Mouse (Mus musculus): Measurements from ENCODE around the gene Ost4.

Gene Ost4

GRCm38 (mm10) chr5:30907413-30908059 is at the start of gene Ost4:
Gene Ost4 (minus strand): TSS chr5:30907788.
- DNase-seq = peak; percentile 99

DNA sequence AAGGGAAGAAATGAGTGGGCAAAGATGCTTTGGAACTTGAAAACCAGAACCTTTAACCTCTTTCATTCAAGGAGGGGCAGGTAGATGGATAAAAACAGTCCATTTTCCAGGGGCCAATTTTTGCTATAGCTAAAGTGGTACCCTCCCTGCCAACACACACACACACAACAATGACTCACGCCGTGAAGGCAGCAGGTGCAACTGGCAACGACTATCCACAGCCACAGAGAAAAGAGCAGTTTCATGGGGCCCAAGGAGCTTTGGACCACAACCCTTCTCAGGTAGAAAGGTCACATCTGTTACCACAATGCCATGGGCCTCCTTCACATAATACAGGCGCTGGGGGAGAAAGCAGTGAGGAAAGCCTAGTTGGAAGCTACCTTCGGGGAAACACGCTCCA is 48.2 kb upstream of the Ost4 start:
- DNase-seq = no peak

GRCm38 (mm10) chr5:30954556-30954955 is 47.0 kb upstream of the Ost4 start:
- DNase-seq = no peak

GRCm38 (mm10) chr5:30954065-30954464 is 46.5 kb upstream of the Ost4 start:
- no peak for DNase-seq

- no peak for DNase-seq
Observed at GRCm38 (mm10) chr5:30952551-30952950, 45.0 kb upstream of the Ost4 start.

GRCm38 (mm10) chr5:30951706-30952105 is 44.1 kb upstream of the Ost4 start:
- DNase-seq = no peak

GRCm38 (mm10) chr5:30950922-30951321 is 43.3 kb upstream of the Ost4 start:
- no peak for DNase-seq

DNA sequence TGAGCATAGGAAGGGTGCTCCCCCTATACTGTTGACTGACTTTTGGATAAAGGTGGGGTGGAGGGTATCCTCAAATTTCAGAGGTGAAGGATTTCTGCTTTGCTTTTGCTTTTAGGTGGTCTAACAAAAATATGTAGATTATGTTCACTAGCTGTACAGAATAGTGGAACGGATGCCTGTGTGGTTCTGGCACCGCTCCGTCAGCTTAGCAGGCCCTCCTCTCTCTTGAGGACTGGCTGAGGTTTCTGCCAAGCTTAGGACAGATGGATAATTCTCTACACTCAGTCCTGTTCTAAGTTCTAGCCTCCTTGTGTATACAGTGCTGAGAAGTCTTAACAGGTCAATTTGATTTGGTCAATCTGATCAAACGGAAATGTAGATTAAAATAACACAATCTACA is 42.9 kb upstream of the Ost4 start:
- DNase-seq = no peak

DNA sequence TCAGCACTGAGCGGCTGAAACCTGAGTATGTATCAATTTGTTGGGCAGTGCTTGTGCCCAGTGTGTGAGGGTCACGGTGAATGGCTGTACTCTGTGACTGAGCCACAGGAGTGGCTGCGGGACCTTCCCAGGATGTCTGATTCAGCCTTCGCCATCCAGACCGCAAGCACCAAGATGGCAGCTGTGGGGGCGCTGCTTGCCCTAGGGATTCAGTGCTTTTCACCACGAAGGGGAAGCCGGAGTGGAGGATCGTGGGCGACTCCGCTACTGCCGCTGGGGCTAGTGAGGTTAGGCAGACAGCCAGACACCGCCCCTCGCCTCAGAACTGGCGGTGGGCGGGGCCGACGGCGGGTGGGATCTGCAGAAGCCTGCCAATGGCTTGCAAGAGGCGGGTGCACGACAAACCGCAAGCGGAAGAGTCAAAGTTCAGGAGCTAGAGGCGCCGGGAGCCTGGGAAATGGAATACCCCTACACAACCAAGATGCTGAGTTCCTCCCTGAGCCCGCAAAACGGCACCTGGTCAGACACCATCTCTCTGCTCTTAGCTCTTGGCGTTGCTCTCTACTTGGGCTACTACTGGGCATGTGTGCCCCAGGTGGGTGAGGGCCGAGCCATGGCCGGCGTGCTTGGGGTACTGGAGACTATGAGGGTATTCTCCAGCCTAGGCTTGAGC is 42.2 kb upstream of the Ost4 start:
- DNase-seq = peak; percentile 98

- peak; percentile 42 for DNase-seq
Observed at GRCm38 (mm10) chr5:30948620-30949019, 41.0 kb upstream of the Ost4 start.

- DNase-seq = peak; percentile 83
Observed at GRCm38 (mm10) chr5:30944956-30945781, 37.6 kb upstream of the Ost4 start, which contains the start of gene Cgref1. Gene Cgref1 (minus strand): TSS chr5:30945591.

GRCm38 (mm10) chr5:30944344-30944743 is 36.8 kb upstream of the Ost4 start:
- DNase-seq = no peak

DNA sequence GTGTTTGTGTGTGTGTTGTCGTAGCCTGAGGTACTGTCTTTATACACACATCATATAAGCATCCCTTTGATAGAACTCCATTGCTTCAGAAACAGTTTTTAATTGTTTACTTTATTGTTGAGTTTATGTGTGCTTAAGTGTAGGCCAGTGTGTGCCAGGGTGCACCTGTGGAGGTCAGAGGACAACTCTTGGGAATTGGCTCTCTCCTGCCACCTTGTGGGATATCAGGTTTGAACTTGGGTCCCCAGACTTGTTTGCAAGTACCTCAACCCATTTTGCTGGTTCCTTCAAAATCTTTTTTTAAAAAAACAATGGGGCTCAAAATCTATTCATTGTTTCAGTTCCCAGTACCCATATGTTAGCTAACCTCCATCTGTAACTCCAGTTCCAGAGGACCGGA is 35.4 kb upstream of the Ost4 start:
- DNase-seq = peak; percentile 53

DNA sequence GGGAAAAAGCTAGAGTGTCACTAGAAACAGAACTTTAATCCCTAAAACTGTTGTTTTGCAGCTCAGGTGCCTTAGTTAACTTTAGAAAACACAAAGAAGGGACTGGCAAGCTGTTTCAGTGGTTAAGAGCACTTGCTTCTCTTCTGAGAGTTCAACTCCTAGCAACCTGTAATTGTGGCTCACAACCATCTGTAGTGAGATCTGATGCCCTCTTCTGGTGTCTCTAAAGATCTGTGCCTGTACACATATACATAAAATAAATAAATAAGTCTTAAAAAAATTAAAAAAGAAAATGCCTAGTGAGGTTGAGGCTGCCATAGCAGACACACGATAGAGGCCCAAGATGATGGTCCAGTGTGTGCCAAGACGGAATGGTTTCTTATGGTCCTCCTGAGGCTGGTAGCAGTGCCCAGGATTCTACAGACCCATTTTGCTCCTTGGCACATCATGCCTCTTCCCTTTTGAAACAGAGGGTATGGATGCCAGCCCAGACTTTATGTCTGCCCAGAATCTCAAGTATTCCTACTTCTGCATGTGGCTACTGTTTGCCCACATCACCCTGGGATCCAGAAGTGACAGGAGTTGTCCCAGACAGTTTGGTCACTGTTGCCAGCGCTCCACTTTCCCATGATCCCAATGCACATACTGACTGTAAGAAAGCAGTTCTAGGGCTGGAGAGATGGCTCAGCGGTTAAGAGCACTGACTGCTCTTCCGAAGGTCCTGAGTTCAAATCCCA is 27.3 kb upstream of the Ost4 start:
- DNase-seq = no peak

- no peak for DNase-seq
Observed at GRCm38 (mm10) chr5:30933705-30934104, 26.1 kb upstream of the Ost4 start.

DNA sequence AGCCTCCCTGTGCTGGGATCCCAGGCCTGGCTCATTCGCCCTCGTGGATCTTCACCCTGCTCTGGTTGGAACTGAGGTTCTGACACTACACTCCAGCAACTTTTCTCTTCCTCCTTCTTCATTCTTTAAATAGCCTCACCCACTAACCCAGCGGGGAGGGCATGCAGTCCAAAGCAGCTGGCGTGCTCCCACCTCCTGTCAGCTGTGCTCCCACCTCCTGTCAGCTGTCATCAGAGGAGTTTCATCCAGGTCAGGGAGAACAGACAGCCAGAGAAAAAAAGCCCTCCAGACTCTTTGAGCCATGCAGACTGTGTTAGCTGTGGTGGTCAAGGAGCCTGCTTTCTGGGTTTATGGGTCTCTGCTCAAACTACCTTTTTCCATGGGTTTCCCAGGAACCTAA is 23.8 kb upstream of the Ost4 start:
- DNase-seq = peak; percentile 5

DNA sequence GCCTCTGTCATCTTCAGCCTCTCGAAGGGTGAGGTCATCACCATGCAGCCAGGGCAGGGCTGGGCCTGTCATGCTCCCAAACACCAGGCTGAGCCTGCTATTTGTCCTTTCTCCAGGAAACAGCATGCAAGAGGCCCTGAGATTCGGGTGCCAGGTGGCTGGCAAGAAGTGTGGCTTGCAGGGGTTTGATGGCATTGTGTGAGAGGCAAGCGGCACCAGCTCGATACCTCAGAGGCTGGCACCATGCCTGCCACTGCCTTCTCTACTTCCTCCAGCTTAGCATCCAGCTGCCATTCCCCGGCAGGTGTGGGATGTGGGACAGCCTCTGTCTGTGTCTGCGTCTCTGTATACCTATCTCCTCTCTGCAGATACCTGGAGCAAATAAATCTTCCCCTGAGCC is 23.3 kb upstream of the Ost4 start:
- DNase-seq = peak; percentile 15

- peak; percentile 87 for DNase-seq
Observed at GRCm38 (mm10) chr5:30930121-30930520, 22.5 kb upstream of the Ost4 start.

GRCm38 (mm10) chr5:30927945-30928529 is 20.4 kb upstream of the Ost4 start:
- DNase-seq = peak; percentile 39

DNA sequence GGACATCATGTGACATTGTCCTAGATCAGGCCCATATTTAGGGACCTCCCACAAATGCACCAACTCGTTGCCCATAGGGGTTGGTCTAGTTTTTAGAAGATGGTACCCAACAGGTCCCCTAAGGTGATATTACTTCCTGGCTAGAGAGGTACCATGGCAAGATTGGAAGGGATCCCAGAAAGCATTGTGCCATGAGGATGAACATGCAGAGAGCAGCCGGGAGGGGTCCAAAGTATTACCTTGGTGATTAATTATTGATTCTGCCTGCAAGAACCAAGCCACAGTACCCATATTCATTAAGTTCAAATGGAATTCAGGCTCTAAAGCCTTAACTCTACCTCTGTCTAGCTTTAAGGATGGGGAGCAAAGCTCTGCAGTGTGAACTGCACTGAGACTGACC is 18.5 kb upstream of the Ost4 start:
- peak; percentile 48 for DNase-seq

GRCm38 (mm10) chr5:30925217-30925616 is 17.6 kb upstream of the Ost4 start:
- DNase-seq = peak; percentile 73

- DNase-seq = peak; percentile 29
Observed at GRCm38 (mm10) chr5:30924614-30925013, 17.0 kb upstream of the Ost4 start.

- no peak for DNase-seq
Observed at GRCm38 (mm10) chr5:30923119-30923518, 15.5 kb upstream of the Ost4 start.
